Mouse (Mus musculus): ENCODE measurements around the gene Abcc8. TPM values are rescaled to one million over a fixed set of nuclear protein-coding genes. Genes with fewer than 3 reads are reported as not detected.

Abcc8 gene
- polyA plus RNA-seq, 2 experiments: 0.13 TPM

- no peaks in the 10 kb centered on the region for H3K9me3 ChIP-seq (ENCODE audit: control insufficient read depth, low read length)
- no peak overlapping the region for H3K27ac ChIP-seq
- no peak overlapping the region for H3K4me3 ChIP-seq (ENCODE audit: insufficient read depth in 1 of 2, low read depth in 2 of 2, low read length in 2 of 2)
- no peaks in the 10 kb centered on the region for H3K27me3 ChIP-seq (ENCODE audit: control insufficient read depth, insufficient read depth, low read length)
- H3K9ac ChIP-seq (replicated peaks): no peak overlapping the region
- ATAC-seq (ENCODE audit: insufficient read depth) (no peak), DNase-seq (ENCODE audit: low read depth in 3 of 3, low spot score in 3 of 3) (no peak)
- WGBS (ENCODE audit: insufficient replicate concordance): 75% methylated on average over 11 of the region's 11 CpGs
- TF ChIP-seq EP300 (IDR thresholded peaks at IDR 0.05; ENCODE audit: low read depth) (no peak), CTCF (IDR thresholded peaks at IDR 0.05; ENCODE audit: low read depth) (no peak)
- H3K4me1 ChIP-seq (replicated peaks; ENCODE audit: control insufficient read depth in 2 of 2, insufficient read depth in 2 of 2, low read length in 1 of 2): no peaks in the 10 kb centered on the region
- no peak overlapping the region for H3K4me2 ChIP-seq (ENCODE audit: low read depth)
- peaks cover 14% of the 10 kb centered on the region for H3K36me3 ChIP-seq (replicated peaks; ENCODE audit: control insufficient read depth, insufficient read depth, low read depth)
Observed at GRCm38 (mm10) chr7:46058882-46059281, 121.0 kb downstream of the Abcc8 start.

Other genes starting within 250 kb of the Abcc8 start
- 12.0 and 12.4 TPM in 2 replicates for gene Abcc6, start 149.7 kb downstream of the Abcc8 start, polyA plus RNA-seq (2012; rRNA removed)
- 4.1 and 7.8 TPM in 2 replicates for gene Abcc6, start 149.7 kb downstream of the Abcc8 start, polyA plus RNA-seq (2014; fragmentation: Nextera tagmentation; extraction: Ambion mirVana)
- gene Nomo1, start 146.3 kb downstream of the Abcc8 start, polyA plus RNA-seq (2012; rRNA removed): 13.6 and 17.0 TPM in 2 replicates
- 12.9 and 14.9 TPM in 2 replicates for gene Nomo1, start 146.3 kb downstream of the Abcc8 start, polyA plus RNA-seq (2014; fragmentation: Nextera tagmentation; extraction: Ambion mirVana)
- 0.02 and 0.10 TPM in 2 replicates for gene Kcnj11, start 79.3 kb downstream of the Abcc8 start, polyA plus RNA-seq (2012; rRNA removed)
- not detected in 2 replicates for gene Kcnj11, start 79.3 kb downstream of the Abcc8 start, polyA plus RNA-seq (2014; fragmentation: Nextera tagmentation; extraction: Ambion mirVana)
- 0.04 TPM in 1 of 2 replicates, not detected in the other for gene Ush1c, start 58.5 kb upstream of the Abcc8 start, polyA plus RNA-seq (2012; rRNA removed)
- gene Ush1c, start 58.5 kb upstream of the Abcc8 start, polyA plus RNA-seq (2014; fragmentation: Nextera tagmentation; extraction: Ambion mirVana): 0.09 TPM in 1 of 2 replicates, not detected in the other
- gene Otog, start 61.0 kb upstream of the Abcc8 start, polyA plus RNA-seq (2012; rRNA removed): 0.02 TPM in 1 of 2 replicates, not detected in the other
- gene Otog, start 61.0 kb upstream of the Abcc8 start, polyA plus RNA-seq (2014; fragmentation: Nextera tagmentation; extraction: Ambion mirVana): not detected in 2 replicates
- 0.02 TPM in 2 replicates for gene Myod1, start 196.4 kb upstream of the Abcc8 start, polyA plus RNA-seq (2012; rRNA removed)
- gene Myod1, start 196.4 kb upstream of the Abcc8 start, polyA plus RNA-seq (2014; fragmentation: Nextera tagmentation; extraction: Ambion mirVana): not detected in 2 replicates
- gene Kcnc1, start 216.5 kb upstream of the Abcc8 start, polyA plus RNA-seq (2012; rRNA removed): under 0.01 and 0.02 TPM in 2 replicates
- not detected in 2 replicates for gene Kcnc1, start 216.5 kb upstream of the Abcc8 start, polyA plus RNA-seq (2014; fragmentation: Nextera tagmentation; extraction: Ambion mirVana)